Mouse (Mus musculus) neural tube, postnatal 0 days (tissue): ENCODE data around the gene Rbm6. TPM values are rescaled to one million over a fixed set of nuclear protein-coding genes. Genes with fewer than 3 reads are reported as not detected.

Experiments
- polyA plus RNA-seq: library from polyadenylated mRNA; unstranded; fragments of >200 nt; fragmentation: Nextera tagmentation; extraction: Ambion mirVana; gene quantifications from 2 replicates; pipeline ENCODE4 v1.2.1, GENCODE M21; 2015

The Rbm6 gene
- polyA plus RNA-seq = 50.8 and 55.7 TPM in 2 replicates

GRCm38 (mm10) chr9:107873137-107873536, at the start of gene Rbm6:
Gene Rbm6, minus strand, starts transcription at chr9:107873237.

GRCm38 (mm10) chr9:107906252-107906966, 33.4 kb upstream of the Rbm6 start, which contains the start of gene Mst1r:
Gene Mst1r, plus strand, starts transcription at chr9:107906873.

GRCm38 (mm10) chr9:107887804-107888266, 14.8 kb upstream of the Rbm6 start, which contains the start of gene Mon1a:
Gene Mon1a, plus strand, starts transcription at chr9:107888151.

GRCm38 (mm10) chr9:107770374-107771290, 102.4 kb downstream of the Rbm6 start, which contains the start of gene Rbm5:
Gene Rbm5, minus strand, starts transcription at chr9:107770996.

Other genes starting within 250 kb of the Rbm6 start
- 303 and 324 TPM in 2 replicates for gene Gnai2, start 237.9 kb downstream of the Rbm6 start, polyA plus RNA-seq
- 54.2 and 66.6 TPM in 2 replicates for gene Slc38a3, start 203.7 kb downstream of the Rbm6 start, polyA plus RNA-seq
- 3.0 and 4.8 TPM in 2 replicates for gene Gnat1, start 193.5 kb downstream of the Rbm6 start, polyA plus RNA-seq
- gene Sema3f, start 162.8 kb downstream of the Rbm6 start, polyA plus RNA-seq = 8.0 and 9.4 TPM in 2 replicates
- 136 and 143 TPM in 2 replicates for gene Rbm5, start 102.2 kb downstream of the Rbm6 start, polyA plus RNA-seq
- gene Mon1a, start 14.9 kb upstream of the Rbm6 start, polyA plus RNA-seq = 13.8 and 15.2 TPM in 2 replicates
- 1.4 and 1.6 TPM in 2 replicates for gene Mst1r, start 33.6 kb upstream of the Rbm6 start, polyA plus RNA-seq
- gene Actl11, start 55.2 kb upstream of the Rbm6 start, polyA plus RNA-seq = not detected in 2 replicates
- gene Camkv, start 62.4 kb upstream of the Rbm6 start, polyA plus RNA-seq = 83.3 and 101 TPM in 2 replicates
- 5.1 and 7.6 TPM in 2 replicates for gene Traip, start 76.9 kb upstream of the Rbm6 start, polyA plus RNA-seq
- 8.6 and 10.5 TPM in 2 replicates for gene Uba7, start 102.3 kb upstream of the Rbm6 start, polyA plus RNA-seq
- 0.36 and 0.93 TPM in 2 replicates for gene Gm20661, start 109.8 kb upstream of the Rbm6 start, polyA plus RNA-seq
- 19.8 and 20.4 TPM in 2 replicates for gene Inka1, start 112.6 kb upstream of the Rbm6 start, polyA plus RNA-seq
- 1.2 and 2.5 TPM in 2 replicates for gene Cdhr4, start 119.3 kb upstream of the Rbm6 start, polyA plus RNA-seq
- gene Gm20662, start 123.1 kb upstream of the Rbm6 start, polyA plus RNA-seq = 0.74 and 0.92 TPM in 2 replicates
- 76.1 and 83.1 TPM in 2 replicates for gene Ip6k1, start 129.3 kb upstream of the Rbm6 start, polyA plus RNA-seq
- 21.2 and 23.7 TPM in 2 replicates for gene Gmppb, start 176.0 kb upstream of the Rbm6 start, polyA plus RNA-seq
- gene Amigo3, start 179.9 kb upstream of the Rbm6 start, polyA plus RNA-seq = 1.9 and 2.3 TPM in 2 replicates
- gene Mst1, start 207.2 kb upstream of the Rbm6 start, polyA plus RNA-seq = 0.25 TPM in 1 of 2 replicates, not detected in the other
- 32.1 and 42.2 TPM in 2 replicates for gene Rnf123, start 210.1 kb upstream of the Rbm6 start, polyA plus RNA-seq
- 43.7 and 50.4 TPM in 2 replicates for gene Apeh, start 221.4 kb upstream of the Rbm6 start, polyA plus RNA-seq